Mouse (Mus musculus): ENCODE data around the gene Ints7.

DNA sequence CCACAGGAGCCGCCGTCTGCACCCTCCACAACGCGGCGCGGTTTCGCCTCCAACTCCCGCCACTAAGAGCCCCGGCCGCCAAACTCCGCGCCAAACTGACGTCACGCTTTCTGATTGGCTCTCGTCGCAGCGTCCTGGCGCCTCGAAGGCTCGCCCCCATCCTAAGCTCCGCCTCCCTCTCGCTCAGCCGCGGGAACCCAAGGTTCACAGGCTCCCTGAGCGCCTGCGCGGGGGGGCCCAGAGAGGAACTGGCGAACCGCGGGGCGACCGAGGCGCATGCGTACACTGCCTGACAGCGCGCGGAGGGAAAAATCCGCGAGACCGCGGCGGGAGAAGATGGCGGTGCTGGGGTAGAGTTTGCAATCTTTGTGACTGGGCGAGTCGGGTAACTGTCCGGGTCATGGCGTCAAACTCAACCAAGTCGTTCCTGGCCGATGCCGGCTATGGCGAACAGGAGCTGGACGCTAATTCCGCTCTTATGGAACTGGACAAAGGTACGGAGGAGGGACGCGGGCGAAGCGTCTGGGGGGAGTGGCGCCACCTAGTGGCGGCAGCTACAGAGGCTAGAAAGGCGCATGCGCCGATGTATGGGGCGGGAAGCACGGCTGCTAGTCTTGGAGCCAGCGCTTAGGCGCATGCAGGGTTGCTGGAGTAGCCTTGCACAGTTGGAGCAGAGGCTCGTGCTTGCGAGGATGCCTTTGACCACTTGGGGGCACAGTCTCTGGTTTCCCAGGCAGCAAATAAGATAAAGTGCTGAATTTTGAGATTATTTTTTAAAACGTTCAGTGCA is at the start of gene Ints7, which contains the start of gene Dtl:
- peak; percentile 97 for TF ChIP-seq CTCF (IDR thresholded peaks at IDR 0.05; ENCODE audit: low read depth, low read length)
- TF ChIP-seq POLR2AphosphoS5 (IDR thresholded peaks at IDR 0.05; ENCODE audit: insufficient replicate concordance, low read depth, low read length) = no peak
- no peak for TF ChIP-seq TAL1 (conservative IDR thresholded peaks at IDR 0.05; ENCODE audit: low read depth, low read length)

All from G1E (cell line).